Mouse (Mus musculus) thymus, postnatal 4 days (tissue): ENCODE measurements around the gene Cbl.

Experiments
- DNase-seq: peaks from one replicate; pipeline ENCODE4 v3.0.0; 2021

Cbl gene

DNA sequence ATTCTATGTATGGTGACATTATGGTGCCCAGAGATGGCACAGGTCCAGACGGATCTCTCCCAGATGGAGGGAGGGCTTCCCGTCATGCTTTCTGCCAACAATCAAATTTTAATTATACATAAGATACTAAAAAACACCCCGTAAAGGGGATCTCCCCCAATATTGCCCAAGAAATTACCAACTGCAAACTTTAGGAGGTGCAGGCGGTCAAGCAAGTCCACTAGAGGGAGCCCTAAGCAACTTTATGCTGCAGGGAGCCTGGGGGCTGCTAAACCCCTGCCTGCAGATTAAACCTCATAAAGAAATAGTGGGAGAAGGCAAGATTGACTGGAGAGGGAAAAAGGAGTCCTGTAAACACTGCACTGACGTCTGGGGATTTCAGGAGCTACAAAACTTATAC, 5.6 kb upstream of the Cbl start:
- peak; percentile 85 for DNase-seq

DNA sequence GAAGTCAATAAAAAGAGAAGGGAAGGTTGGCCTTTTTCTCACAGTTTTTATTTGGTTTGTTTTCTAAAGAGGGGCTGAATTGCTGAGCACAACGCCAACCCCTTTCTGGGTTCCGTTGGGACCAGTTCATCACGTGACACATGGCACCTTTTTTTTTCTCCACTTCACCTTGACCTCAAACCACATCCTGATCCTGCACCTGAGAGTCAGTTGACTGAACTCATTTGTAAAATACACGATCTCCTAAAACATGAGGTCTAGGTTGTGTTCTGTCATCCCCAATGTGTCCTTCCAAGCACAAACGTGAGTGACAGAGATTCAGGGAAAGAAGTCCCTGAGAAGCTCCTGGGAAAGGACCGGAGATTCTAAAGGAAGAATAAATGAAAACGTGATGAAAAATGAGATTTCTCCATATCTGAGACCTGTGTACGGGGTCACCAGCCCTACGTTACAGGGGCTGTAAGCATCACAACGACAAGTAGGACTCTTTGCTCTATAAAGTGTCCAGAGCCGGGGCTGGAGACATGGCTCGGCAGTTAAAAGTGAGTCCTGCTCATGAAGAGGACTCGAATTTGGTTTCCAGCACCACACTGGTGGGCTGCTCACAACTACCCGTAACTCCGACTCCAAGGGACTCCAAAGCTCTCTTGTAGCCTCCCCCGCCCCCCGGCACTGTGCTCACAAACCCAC, 4.8 kb upstream of the Cbl start:
- peak; percentile 66 for DNase-seq

DNA sequence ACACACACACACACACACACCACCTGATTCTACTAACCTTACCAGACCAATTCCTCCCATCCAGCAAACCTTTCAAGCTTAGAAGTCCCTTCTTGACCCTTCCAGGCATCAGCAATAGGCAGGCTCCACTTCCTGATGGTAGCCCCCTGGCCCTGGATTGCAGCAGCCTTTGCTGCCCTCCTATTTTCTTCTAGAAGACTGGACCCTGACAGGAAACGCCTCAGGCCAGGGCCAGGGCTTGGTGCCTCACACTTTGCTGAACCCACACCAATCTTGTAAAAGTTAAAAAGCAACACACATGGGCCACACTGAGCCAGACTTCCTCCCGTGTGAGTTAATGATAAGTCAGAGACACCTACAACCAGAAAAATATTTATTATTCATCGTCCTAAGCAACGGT, 3.3 kb upstream of the Cbl start:
- peak; percentile 51 for DNase-seq

DNA sequence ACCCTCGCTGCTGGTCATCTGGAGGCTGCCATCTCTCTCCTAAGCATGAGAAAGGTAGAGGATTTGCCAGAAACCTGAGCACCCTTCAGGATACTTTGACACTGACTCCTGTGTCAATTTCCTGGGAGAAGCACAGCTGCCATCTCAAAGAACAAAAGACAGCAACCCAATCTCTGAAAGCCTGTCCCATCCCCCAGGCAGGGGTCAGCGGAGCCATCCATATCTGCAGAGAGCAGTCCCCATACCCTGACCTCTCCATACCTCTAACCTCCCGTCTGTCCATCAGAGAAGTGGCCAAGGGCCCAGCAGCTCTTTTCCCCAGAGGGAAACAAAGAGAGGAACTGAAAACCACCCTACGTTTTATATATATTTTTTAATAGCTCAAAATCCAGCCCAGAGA, 2.8 kb upstream of the Cbl start:
- DNase-seq = peak; percentile 50

DNA sequence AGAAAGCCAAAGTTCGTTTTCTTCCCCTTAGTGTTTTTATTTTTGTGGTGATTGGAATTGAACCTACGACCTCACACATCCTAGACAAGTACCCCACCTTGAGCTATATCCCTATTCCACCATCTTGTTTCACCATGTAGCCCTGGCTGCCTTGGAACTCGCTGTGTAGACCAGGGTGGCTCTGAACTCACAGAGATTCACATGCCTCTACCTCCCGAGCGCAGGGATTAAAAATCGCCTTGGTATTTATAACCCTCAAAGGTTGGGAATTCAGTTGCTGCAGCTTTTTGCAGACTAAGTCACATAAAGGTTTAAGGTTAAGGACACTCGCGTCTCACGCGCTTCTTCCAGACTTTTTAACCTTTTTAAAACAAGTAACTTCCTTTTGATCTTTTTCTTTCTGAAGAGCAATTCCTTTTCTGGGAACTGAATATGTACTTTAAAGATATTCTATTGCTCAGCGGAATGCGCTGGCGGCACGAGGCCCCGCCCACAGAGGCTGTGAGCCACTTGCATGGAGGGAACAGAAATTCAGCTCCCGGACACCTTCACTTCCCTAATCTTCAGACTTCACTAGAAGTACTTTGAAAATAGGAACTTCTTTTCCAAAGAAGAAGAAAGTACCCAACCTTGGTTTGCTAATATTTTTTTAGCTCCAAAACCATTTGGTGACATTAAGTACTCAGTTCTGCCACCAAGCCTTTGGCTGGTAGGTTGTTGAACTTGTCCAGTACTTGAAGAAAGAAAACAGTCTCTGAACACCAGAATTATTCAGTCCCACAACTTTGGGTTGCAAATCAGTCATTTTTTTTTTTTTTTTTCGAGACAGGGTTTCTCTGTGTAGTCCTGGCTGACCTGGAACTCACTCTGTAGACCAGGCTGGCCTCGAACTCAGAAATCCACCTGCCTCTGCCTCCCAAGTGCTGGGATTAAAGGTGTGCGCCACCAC, 904 bp upstream of the Cbl start:
- DNase-seq = peak; percentile 86

DNA sequence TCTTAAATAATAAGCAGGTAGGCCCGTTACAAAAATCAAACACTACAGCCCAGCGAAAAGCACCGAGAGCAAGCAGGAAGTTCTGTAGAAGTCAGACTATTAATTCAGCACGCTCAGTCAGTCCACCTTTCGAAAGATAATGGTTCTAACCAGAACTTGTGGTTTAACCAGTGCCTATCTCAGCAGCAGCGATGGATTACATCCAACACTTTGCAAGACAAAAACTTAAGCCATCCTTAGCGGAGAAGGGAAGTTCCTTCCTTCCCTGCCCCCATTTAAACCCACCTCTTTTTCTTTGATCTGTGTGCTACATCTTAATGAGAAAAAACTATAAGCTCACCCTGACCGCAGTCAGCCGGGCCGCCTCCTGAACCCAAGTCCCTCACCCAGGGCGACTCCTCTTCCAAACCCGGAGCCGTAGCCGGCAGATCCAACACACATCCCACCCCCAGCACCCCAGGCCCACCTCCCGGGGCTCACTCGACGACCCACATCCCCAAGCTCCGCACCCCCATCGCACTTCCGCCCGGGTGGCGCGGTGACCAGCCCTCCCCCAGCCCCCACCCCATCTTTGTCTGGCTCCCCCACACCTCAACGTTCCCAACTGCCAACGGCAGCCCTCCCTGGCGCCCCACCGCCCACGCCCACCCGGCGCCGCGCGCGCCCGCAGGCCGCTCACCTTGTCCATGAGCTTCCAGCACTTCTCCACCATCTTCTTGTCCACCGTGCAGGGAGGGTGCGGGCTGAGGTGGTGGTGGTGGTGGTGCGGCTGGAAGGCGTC, 638 bp downstream of the Cbl start:
- peak; percentile 79 for DNase-seq

DNA sequence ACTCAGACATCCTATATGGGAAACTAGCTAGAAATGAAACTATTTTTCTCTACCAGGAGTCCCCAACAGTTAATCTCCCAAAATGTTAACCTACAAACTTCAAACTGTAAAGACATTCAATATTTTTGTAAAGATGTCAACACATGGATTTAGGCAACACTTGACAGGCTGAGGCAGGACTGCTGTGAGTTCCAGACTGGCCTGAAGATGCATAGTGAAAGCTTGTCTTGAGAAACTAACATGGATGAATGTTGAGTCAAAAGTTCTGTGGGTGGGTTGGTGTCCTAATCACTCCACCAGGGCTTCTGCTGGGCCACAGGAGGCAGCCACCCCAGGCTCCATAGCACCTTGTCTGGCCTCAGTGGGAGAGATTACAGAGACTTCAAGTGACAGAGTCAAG, 2.2 kb downstream of the Cbl start:
- DNase-seq = no peak

DNA sequence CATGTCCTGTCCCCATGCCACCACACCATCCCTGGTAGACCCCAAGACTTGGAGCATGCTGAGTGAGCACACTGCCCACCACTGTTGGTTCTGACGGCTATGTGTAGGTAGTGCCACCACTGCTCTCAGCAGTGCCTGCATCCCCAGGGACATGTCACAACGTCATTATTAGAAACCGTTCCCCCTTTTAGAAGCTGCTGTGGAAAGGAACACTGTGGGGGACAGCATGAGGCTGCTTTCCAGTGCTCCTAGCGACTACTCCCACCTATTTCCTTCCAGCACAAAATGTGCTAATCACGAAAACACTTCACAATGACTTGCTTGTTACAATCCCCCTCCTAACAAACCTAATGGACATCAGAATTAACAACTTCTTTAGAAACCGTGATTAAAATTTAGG, 7.9 kb downstream of the Cbl start:
- no peak for DNase-seq

DNA sequence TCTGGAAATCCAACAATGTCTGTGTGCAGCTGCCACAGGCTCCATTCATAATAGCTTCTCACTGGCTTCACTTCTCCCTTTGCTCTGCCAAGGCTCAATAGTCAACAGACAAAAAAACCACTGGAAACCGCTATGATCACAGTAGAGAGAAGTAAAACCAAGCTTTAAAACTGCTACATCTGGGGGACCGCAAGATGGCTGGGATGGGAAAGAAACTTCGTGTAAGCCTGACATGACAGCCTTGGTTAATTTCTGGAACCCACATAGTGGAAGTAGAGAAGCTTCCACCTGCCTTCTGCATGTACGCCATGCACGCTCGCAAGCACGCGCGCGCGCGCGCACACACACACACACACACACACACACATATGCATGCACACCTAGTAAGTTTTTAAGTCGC, 20.3 kb downstream of the Cbl start:
- DNase-seq = no peak

DNA sequence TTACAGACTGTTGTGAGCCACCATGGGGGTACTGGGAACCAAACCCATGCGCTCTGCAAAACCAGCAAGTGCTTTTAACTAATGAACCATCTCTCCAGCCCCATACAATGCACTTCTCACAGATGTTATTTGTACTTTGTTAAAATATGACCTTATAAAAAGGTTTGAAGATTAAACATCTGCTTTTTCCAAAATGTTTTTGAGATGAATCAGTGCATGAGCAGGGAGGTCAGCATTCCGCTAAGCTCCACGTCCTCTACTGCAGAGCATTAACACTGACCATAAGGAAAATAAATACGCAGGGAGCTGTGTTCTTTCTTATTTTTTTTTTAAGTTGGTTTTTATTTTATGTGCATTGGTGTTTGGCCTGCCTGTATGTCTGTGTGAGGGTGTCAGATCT, 21.4 kb downstream of the Cbl start:
- no peak for DNase-seq

DNA sequence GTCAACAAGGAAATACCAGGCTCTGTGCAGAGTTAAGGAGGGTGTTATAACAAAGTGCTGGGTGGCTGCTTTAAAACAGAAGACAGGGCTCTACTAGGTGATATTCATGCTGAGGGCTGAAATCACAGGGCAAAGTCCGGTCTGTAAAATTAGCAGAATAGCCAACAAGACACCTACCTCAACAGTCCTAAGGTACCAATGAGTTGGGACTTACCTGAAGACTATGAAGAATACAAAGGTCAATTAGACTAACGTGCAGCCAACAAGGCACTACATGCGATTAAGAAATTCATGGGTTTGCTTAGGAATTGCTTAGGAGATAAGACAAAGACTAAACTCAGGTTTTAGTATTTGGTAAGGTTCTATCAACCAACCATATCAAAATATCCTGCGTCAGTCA, 24.4 kb downstream of the Cbl start:
- no peak for DNase-seq

DNA sequence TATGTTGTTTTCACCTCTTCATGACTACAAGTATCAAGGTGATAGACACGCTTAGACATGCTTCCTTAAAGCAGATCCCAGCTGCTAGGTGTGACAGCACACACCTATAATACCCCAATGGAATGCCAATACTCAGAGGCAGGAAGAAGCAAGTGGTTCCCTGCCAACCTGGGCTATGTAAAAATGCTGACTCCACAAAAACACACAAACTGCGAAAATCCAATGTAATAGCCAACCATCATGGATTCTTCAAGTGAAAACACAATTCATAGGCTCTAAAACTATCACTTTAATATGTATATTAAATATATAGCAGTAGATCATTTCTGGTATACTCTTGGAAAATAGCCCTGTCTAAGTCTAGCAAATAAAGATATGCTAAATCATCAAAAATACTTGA, 26.0 kb downstream of the Cbl start:
- no peak for DNase-seq

DNA sequence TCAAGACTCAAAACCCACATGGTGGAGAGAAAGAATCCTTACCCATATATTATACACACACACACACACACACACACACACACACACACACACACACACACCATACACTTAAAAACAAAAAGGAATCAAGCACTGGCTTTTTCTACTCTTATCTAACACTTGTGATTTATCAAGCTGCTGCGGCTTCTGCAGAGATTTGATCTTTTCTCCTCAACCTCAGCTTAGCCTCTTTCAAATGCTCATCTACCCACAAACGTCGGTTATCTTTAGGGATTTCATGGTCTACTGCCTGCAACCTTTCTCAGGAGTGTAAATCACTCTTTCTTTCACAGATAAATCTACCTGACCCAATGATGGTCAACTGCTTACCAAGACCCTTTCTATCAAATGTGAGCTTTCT, 33.4 kb downstream of the Cbl start:
- no peak for DNase-seq

DNA sequence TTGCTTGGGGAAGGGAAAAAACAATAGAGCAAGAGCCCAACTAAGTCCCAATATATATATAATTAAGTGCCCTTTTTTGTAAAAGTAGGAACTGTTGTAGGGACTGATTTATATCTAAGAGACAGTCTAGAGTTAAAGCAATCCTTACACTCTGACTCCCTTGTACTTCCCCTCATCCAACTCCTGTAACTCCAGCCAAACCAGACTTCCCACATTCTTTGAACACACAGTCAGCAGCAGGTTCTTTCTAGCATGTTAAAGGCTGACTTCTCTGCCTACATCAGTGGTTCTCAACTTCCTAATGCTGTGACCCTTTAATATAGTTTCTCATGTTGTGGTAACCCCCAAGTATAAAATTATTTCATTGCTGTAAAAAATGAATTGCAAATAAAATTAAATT, 34.3 kb downstream of the Cbl start:
- DNase-seq = no peak

DNA sequence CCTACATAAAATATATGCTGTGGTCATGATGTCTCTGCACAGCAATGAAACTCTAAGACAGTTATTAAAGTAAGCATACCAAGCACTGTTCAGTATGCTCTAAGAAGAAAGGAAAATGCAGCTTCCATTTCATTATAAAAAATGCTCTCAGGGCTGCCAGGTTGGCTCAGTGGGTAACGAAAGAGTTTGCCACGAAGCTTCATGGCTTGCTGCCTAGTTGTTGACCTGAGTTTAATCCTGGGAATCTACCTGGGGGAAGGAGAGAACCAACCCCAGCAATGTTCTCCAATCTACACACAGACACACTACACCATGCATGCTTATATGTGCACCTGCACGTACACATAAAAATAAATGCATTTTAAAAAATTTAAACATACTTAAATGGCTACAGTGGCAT, 34.7 kb downstream of the Cbl start:
- no peak for DNase-seq

DNA sequence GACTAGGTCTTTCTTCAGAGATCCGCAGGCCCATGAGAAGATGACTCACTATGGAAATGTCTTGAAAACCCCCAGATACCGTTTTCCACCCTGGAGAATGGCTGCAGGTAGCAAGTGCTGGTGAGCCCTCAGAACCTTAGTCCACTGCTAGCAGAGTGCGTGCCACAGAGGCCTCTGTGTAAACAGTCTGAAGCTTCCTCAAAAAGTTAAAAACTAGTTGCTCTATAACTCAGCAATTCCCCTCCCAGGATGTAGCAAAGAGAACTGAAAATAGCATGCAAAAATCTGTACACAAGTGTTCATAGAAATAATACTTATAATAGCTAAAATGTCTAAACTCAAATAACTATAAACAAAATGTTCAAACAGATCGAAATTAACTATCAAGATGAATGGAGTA, 37.5 kb downstream of the Cbl start:
- no peak for DNase-seq

DNA sequence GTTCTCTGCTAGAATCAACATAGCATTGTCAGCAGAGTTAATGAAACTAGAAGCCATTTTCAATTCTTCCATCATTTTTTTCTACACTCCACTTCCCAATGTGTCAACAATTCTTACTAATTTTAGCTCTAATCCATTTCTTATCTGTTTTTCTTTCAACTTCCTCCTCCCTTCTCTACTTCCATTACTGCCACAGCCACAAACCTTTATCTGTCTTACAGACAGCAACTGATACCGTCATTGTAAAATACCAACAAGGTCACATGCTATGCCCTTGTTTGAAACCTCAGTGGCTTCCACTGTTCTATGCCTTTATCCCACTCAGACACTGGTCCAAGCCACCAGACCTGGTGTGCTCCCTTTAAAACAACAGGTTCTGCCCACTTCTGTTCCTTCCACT, 39.8 kb downstream of the Cbl start:
- DNase-seq = no peak

DNA sequence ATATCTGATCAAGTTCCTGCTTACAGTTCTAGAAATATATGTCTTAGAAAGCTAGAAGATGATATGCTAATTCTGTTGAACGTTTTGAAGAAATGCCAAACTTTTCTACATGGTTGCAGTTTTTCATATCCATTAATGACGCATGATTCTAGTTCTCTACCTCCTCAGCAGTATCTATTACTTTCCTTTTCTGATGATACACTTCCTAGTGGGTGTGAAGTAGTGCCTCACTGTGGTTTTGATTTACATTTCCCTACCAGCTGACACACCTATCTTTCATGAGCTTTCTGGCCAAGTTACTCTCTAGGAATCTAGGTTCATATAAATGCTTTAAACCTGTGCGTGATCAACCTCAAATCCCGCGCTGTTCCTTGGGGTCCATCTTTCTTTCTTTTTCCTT, 41.1 kb downstream of the Cbl start:
- DNase-seq = no peak

DNA sequence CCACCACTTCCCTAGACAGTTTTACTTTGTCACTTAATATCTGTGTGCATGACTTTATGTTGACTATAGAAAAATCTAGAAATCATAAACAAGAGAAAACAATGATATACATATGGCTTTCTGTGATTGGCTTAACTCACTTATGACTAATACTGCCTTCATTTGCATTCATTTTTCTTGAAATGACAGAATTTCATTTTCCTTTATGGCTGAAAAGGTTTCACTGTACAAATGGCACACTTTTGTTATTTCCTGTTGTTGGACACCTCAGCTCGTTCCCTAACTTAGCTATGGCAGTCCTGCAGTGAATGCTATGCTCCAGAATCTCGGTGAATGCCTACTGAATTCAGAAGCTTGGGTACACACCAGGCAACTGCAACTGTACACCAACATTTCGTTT, 41.5 kb downstream of the Cbl start:
- DNase-seq = no peak

DNA sequence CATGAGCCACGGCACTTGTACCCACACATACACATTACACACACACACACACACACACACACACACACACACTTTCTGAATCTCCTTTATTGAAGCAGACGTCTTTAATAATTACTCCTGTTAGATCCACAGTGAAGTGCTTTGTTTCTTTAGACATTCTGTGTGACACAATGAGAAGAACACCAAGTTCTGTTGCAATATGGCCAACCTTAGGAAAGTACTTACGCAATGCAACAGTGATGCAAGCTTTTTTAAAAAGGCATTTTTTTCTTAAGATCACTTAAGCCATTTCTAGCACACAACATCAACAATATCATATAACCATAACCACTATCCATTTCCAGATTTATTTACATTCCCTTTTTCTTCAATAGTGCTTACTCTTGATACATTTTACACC, 42.7 kb downstream of the Cbl start:
- no peak for DNase-seq

DNA sequence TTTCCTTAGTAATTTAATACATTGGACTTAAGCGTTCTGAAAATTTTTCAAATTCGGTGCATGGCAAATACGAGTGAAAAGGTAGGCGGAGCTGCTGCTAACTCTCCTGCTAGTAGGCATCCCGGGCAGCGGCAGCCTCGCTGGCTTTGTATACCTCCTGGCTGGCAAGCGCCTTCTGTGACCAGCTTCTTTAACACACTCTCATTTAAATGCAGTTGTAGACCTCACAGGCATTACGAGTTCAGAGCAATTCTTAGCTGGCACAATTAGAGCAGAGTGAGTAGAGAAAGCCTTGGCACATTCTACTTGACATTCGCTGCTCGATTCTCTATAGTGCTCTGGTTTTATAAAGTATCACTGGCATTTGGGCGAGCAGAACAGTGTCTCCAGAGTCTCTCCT, 45.6 kb downstream of the Cbl start:
- no peak for DNase-seq

DNA sequence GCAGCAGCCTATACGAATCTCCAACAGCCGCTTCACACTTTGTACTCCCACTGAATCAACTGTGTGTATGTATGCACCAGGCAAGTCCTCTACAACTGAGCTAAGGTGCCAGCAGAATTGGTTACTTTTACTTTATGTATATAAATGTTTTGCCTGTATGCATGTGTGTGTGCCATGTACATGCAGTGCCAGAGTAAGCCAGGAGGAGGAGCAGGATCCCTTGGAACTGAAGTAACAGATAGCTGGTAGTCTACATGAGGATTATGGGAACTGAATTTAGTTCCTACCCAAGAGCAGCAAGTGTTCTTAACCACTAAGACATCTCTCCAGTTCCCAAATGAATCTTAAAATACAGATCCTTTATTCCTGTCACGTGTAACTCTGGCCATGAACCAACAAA, 51.6 kb downstream of the Cbl start:
- peak; percentile 80 for DNase-seq

DNA sequence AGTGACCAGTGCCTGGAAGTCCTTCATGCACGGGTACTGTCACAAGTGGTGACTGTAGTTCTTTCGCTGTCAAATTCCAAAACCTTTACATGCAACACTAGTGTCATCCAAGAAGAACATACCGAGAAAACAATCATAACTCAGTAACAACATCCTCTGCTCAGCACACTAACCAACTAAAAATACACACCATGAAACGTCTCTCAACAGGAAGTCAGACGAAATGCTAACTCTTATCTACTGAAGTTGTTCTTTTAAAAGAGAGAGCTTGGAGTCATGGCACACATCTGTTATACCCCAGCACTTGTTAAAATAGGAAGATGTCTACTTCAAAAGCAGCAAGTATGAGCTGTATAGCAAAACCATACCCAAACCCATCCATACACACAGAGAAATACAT, 52.3 kb downstream of the Cbl start:
- no peak for DNase-seq

DNA sequence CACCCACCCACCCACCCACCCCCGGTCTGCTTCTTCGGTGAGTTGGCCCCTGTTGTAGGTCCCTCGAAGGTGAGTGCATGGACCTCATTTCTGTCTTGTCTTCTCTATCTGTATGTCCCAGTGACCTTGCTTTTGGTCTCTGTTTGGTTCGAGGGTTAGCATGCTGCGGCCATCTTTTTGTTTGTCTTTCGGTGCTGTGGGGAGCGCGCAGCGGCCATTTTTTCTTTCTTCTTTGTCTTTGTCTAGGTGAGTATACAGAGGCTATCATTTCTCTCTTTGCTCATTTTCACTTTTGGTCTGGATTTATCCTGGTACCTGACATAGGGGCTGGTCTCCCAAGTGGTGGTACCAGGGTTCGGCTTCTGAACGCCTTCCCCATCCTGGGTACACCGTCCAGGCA, 55.0 kb downstream of the Cbl start:
- no peak for DNase-seq
